Mouse (Mus musculus): Measurements from ENCODE around the gene Sdk2.

GRCm38 (mm10) chr11:114003195-114003594, 63.7 kb downstream of the Sdk2 start:
- TF ChIP-seq CTCF (IDR thresholded peaks at IDR 0.05; ENCODE audit: extremely low read depth, insufficient read depth, low read length) (no peak), POLR2A (IDR thresholded peaks at IDR 0.05; ENCODE audit: extremely low read depth, insufficient read depth, low read length) (no peak)

Data from cortical plate, adult 2 months (tissue).